Mouse (Mus musculus) kidney, adult 2 months (tissue): ENCODE measurements at regions not wholly inside any gene's neighbourhood (a gene's known extent, or its start where the extent isn't known, plus 50 kb on each side); places are given as distances from the start of the nearest gene placed in this dataset.
A peak's percentile ranks its signal among the peaks of the same experiment; 100 is the strongest.

ENCODE experiments used
- DNase-seq: peaks from one replicate; pipeline ENCODE4 v3.0.0; 2021
- H3K27ac ChIP-seq: fragments of 200-500 bp; 2 replicates; pipeline ENCODE4 v1.5.1; 2012; ENCODE audit warnings: low read depth, low read length, control low read depth, inconsistent platforms; ENCODE audit not compliant: insufficient read depth
- H3K27me3 ChIP-seq: fragments of 200-500 bp; replicated peaks from 2 replicates; pipeline ENCODE4 v1.6.1; 2012; ENCODE audit warnings: mild to moderate bottlenecking, moderate library complexity, low read length, inconsistent platforms; ENCODE audit not compliant: control insufficient read depth, insufficient read depth
- H3K36me3 ChIP-seq: fragments of 200-500 bp; 2 replicates; pipeline ENCODE4 v1.6.1; 2012; ENCODE audit warnings: mild to moderate bottlenecking, moderate library complexity, low read length, inconsistent platforms; ENCODE audit not compliant: control insufficient read depth, insufficient read depth
- H3K4me1 ChIP-seq: fragments of 200-500 bp; 2 replicates; pipeline ENCODE4 v1.6.1; 2011; ENCODE audit warnings: low read length; ENCODE audit not compliant: control insufficient read depth, insufficient read depth
- H3K4me3 ChIP-seq: fragments of 200-500 bp; 2 replicates; pipeline ENCODE4 v1.5.1; 2011; ENCODE audit warnings: mild to moderate bottlenecking, low read depth, low read length, control low read depth; ENCODE audit not compliant: insufficient read depth
- CTCF ChIP-seq: fragments of 200-500 bp; conservative IDR thresholded peaks from 2 replicates; pipeline ENCODE4 v1.5.1; 2011; ENCODE audit warnings: low read depth, mild to moderate bottlenecking, control low read depth, low read length, moderate library complexity, mixed read lengths; ENCODE audit not compliant: insufficient read depth, insufficient read length
- POLR2A ChIP-seq: fragments of 200-500 bp; IDR thresholded peaks from one replicate; pipeline ENCODE4 v1.6.1; 2011; ENCODE audit warnings: low read depth, low read length, control low read depth
- WGBS: fragments of 180-500 bp; shearing (Covaris S2); methylation state at CpG from one replicate; pipeline ENCODE4 v1.1.7; 2018; 5-methylcytosine and 5-hydroxymethylcytosine counted together

DNA sequence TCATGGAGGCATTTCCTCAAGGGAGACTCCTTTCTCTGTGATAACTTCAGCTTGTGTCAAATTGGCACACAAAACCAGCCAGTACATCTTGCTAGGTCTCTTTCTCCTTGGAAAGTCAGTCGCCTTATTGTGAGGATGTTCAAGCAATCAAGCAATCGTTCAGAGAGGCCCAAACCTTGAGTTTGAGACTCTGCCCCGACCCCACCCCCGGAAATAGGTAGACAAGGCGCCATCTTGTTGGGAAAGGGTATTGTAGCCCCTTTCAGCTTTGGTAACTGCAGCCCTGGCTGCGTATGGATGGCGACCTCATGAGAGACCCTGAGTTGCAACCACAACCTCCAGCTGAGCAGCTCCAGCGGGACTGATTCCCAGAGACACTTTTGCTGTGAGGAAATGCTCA, 151.7 kb upstream of the Med13l start:
- H3K27ac ChIP-seq = no peak overlapping the region
- H3K4me3 ChIP-seq = no peak overlapping the region
- H3K36me3 ChIP-seq = no peaks in the 10 kb centered on the region
- H3K27me3 ChIP-seq = no peaks in the 10 kb centered on the region
- H3K4me1 ChIP-seq = no peaks in the 10 kb centered on the region
- 84% methylated on average over 8 of the region's 8 CpGs for WGBS
- no peak for DNase-seq
- TF ChIP-seq POLR2A (no peak), CTCF (no peak)

GRCm38 (mm10) chr5:118413428-118414282, 146.8 kb upstream of the Med13l start:
- no peaks in the 10 kb centered on the region for H3K27me3 ChIP-seq
- H3K36me3 ChIP-seq = no peaks in the 10 kb centered on the region
- DNase-seq = peak; percentile 74
- H3K27ac ChIP-seq = no peak overlapping the region
- TF ChIP-seq POLR2A (no peak), CTCF (no peak)
- no peaks in the 10 kb centered on the region for H3K4me1 ChIP-seq
- H3K4me3 ChIP-seq = no peak overlapping the region
- WGBS = 74% methylated on average over 13 of the region's 13 CpGs

DNA sequence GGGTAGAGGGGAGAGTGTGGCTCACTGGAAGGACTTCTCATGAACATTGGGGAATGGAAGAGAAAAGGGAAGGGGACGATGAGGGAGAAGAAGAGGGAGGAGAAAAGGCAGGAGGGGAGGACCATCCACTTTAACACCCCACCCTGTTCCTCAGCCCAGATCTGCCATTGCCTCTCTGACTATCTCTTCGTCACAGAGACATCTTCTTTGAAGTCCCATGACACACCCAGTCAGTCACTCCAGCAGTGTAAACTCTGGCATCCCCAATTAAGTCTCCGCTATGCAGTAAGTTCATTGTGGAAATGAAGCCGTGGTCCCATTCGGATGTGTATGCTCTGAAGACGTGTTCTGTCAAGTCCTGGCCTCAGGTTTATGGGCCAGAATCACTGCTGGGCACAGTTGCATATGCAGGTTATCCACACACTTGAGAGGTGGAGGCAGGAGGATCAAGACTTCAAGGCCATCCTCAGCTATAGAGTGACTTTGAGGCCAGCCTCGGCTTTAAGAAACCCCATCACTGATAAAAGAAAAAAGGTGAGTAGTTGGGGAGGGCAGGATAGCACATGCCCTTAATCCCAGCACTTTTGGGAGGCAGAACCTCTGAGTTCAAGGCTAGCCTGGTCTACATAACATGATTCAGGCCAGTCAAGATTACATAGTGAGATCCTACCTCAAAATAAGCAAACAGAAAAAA, 141.0 kb upstream of the Med13l start:
- Histone ChIP-seq H3K4me3 (no peak overlapping the region), H3K27me3 (no peaks in the 10 kb centered on the region), H3K36me3 (no peaks in the 10 kb centered on the region), H3K27ac (no peak overlapping the region), H3K4me1 (no peaks in the 10 kb centered on the region)
- DNase-seq = no peak
- TF ChIP-seq POLR2A (no peak), CTCF (no peak)
- 91% methylated on average over 7 of the region's 7 CpGs for WGBS

DNA sequence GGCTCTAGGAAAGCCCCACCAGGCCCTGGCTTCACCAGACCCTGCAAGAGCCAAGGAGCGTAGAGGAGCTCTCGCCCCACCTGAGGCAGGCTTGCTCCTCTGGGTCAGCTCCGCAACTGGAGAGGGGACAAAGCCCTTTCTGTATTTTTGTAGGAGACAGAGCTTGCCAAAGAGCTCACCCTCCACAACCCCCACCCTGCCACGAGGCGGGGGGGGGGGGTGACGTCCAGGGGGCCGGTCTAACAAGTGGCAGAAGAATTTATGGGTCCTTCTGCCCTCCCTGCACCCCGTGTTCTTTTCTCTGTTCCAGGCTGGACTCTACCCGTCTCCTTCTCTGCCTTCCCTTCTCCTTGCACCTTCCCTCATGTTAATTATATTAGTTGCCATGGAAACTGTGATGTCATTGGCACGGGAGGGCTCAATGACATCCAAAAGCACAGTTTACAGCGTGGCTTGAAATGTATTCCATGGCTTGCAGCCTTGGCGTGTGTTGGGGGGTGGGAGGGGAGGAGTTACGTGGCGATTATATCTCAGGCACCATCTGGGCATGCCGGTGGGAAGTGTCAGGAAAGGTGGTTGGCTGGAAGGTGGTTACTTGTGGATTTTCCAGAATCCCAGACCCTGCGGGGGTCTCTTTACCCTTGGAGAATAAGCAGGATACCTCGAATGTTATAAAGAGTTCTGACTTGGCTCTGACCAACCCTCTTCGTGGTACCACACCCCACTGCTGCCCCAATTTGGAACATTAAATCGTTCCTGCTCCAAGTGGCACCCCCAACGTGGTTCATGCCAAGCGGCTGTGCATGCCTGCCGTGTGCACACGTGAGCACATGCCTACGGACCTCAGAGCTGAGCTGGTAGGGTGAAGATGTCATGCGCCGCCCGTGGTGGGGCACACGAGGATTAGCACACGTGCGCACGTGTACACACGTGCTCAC, 138.3 kb upstream of the Med13l start:
- peak; percentile 62 for DNase-seq

GRCm38 (mm10) chr5:118424177-118424576, 136.3 kb upstream of the Med13l start:
- WGBS = 70% methylated on average over 3 of the region's 3 CpGs
- no peaks in the 10 kb centered on the region for H3K4me1 ChIP-seq
- no peak for TF ChIP-seq POLR2A
- TF ChIP-seq CTCF = no peak
- DNase-seq = no peak
- no peak overlapping the region for H3K4me3 ChIP-seq
- peak overlapping the region; percentile 22; the same call in 1 of the 2 replicates for H3K27ac ChIP-seq
- no peaks in the 10 kb centered on the region for H3K36me3 ChIP-seq
- no peaks in the 10 kb centered on the region for H3K27me3 ChIP-seq

More for the DNA sequence above, 138.3 kb upstream of the Med13l start:
- TF ChIP-seq CTCF = no peak
- no peak for TF ChIP-seq POLR2A
- Histone ChIP-seq H3K4me3 (no peak overlapping the region), H3K36me3 (no peaks in the 10 kb centered on the region), H3K27ac (no peak overlapping the region), H3K4me1 (no peaks in the 10 kb centered on the region), H3K27me3 (no peaks in the 10 kb centered on the region)
- 53% methylated on average over 32 of the region's 32 CpGs for WGBS

DNA sequence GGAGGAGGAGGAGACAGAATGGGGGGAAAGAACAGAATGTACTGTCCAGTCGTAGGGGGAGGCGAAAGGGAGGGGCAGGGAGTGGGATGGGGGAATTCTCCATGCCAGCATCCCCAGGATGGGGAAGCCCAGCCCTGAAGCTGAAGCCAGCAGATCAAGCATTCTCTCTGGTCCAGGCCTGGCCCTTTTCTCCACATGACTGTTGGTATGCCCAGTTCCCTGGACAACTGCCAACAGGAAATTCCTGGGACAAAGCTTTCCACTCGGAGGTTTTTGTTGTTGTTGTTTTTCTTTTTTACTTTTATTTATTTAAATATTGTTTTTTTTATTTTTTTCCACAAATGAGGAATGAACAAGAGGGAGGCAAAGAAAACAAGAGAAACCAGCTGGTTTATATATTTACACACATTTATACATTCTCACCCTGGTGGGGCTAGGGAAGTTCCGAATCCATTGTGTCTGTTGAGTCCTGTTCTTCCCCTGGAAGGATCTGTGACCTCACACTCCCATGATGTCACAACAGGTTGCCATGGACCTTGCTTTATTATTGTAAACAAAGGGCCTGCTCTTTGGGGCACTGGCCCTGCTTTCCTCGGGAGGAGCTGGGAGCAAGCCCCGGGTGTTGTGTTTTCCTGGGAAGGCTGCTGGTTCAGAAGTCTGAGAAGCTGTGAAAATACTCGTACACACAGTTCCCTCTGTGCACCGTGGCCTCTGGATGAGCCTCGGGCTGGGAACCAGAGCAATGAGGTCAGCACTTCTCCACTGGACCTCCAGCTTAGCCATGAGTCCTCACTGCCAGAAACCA, 135.5 kb upstream of the Med13l start:
- TF ChIP-seq POLR2A = no peak
- TF ChIP-seq CTCF = no peak
- H3K27ac ChIP-seq = peak overlapping the region; percentile 77
- H3K4me3 ChIP-seq = no peak overlapping the region
- no peaks in the 10 kb centered on the region for H3K36me3 ChIP-seq
- H3K4me1 ChIP-seq = no peaks in the 10 kb centered on the region
- peak; percentile 90 for DNase-seq
- H3K27me3 ChIP-seq = no peaks in the 10 kb centered on the region
- 20% methylated on average over 9 of the region's 9 CpGs for WGBS
